Mouse (Mus musculus) hindbrain, embryonic 16.5 days (tissue): ENCODE measurements around the gene Foxp1. TPM values are rescaled to one million over a fixed set of nuclear protein-coding genes. Genes with fewer than 3 reads are reported as not detected.

Experiments
- ATAC-seq: fragments of 200-750 bp; cut with Nextera tagmentation; 2 replicates; pipeline ENCODE4 v1.8.0; 2017; ENCODE audit warnings: moderate TSS enrichment, moderate library complexity
- H3K27ac ChIP-seq: fragments of 300-500 bp; sonication (generic); 2 replicates; pipeline ENCODE4 v1.5.1; 2014; ENCODE audit warnings: low read depth, mild to moderate bottlenecking, control low read depth, low read length, moderate library complexity
- H3K27me3 ChIP-seq: fragments of 300-500 bp; sonication (generic); replicated peaks from 2 replicates; pipeline ENCODE4 v1.6.1; 2014; ENCODE audit warnings: low read length; ENCODE audit not compliant: control insufficient read depth, insufficient read depth
- H3K36me3 ChIP-seq: fragments of 300-500 bp; sonication (generic); 2 replicates; pipeline ENCODE4 v1.6.1; 2014; ENCODE audit warnings: mild to moderate bottlenecking, low read length, moderate library complexity, mixed read lengths; ENCODE audit not compliant: control insufficient read depth, insufficient read depth
- H3K4me1 ChIP-seq: fragments of 300-500 bp; sonication (generic); 2 replicates; pipeline ENCODE4 v1.6.1; 2014; ENCODE audit warnings: low read depth, low read length; ENCODE audit not compliant: control insufficient read depth, insufficient read depth
- H3K4me2 ChIP-seq: fragments of 300-500 bp; sonication (generic); 2 replicates; pipeline ENCODE4 v1.6.1; 2014; ENCODE audit warnings: mild to moderate bottlenecking, low read length, control low read depth, moderate library complexity
- H3K4me3 ChIP-seq: fragments of 300-500 bp; sonication (generic); 2 replicates; pipeline ENCODE4 v1.5.1; 2014; ENCODE audit warnings: mild to moderate bottlenecking, low read length, control low read depth, moderate library complexity
- H3K9ac ChIP-seq: fragments of 300-500 bp; sonication (generic); 2 replicates; pipeline ENCODE4 v1.6.1; 2014; ENCODE audit warnings: low read depth, mild to moderate bottlenecking, control low read depth, low read length, moderate library complexity
- H3K9me3 ChIP-seq: fragments of 300-500 bp; sonication (generic); 2 replicates; pipeline ENCODE4 v1.6.1; 2014; ENCODE audit warnings: mild to moderate bottlenecking, low read length, moderate library complexity; ENCODE audit not compliant: control insufficient read depth
- WGBS: fragments of 180-500 bp; shearing (Covaris S2); extraction: QIAGEN DNeasy Blood & Tissue Kit; methylation state at CpG from one replicate; pipeline ENCODE4 v1.1.7; 2014; 5-methylcytosine and 5-hydroxymethylcytosine counted together
- polyA plus RNA-seq: library from polyadenylated mRNA; unstranded; fragments of >200 nt; fragmentation: Nextera tagmentation; extraction: Ambion mirVana; gene quantifications from 2 replicates; pipeline ENCODE4 v1.2.1, GENCODE M21; 2015

Foxp1 gene
- polyA plus RNA-seq, 1 experiment from 2014 or later, result 47.8 TPM

GRCm38 (mm10) chr6:99204780-99205586, 317.5 kb downstream of the Foxp1 start:
- ATAC-seq, result no peak
- Histone ChIP-seq H3K4me3 (no peak overlapping the region), H3K27ac (no peak overlapping the region), H3K4me1 (peaks cover 21% of the 10 kb centered on the region), H3K9me3 (no peaks in the 10 kb centered on the region), H3K27me3 (peaks cover 2% of the 10 kb centered on the region; the same call in 1 of the 2 replicates), H3K4me2 (no peak overlapping the region), H3K36me3 (no peaks in the 10 kb centered on the region), H3K9ac (no peak overlapping the region)
- WGBS, result 29% methylated on average over 7 of the region's 7 CpGs

- Histone ChIP-seq H3K27me3 (peaks cover 2% of the 10 kb centered on the region; the same call in 1 of the 2 replicates), H3K36me3 (no peaks in the 10 kb centered on the region), H3K4me2 (peak overlapping the region; percentile 36), H3K4me1 (peaks cover 21% of the 10 kb centered on the region), H3K9me3 (no peaks in the 10 kb centered on the region), H3K4me3 (no peak overlapping the region), H3K9ac (no peak overlapping the region), H3K27ac (no peak overlapping the region)
- no peak for ATAC-seq
- 5% methylated on average over 14 of the region's 14 CpGs for WGBS
Measured at GRCm38 (mm10) chr6:99204052-99204779, 318.3 kb downstream of the Foxp1 start.

- WGBS, result 28% methylated on average over 11 of the region's 11 CpGs
Measured at GRCm38 (mm10) chr6:99203231-99203630, 319.3 kb downstream of the Foxp1 start.

GRCm38 (mm10) chr6:99202781-99203180, 319.7 kb downstream of the Foxp1 start:
- WGBS, result 56% methylated on average over 4 of the region's 4 CpGs
- Histone ChIP-seq H3K9me3 (no peaks in the 10 kb centered on the region), H3K36me3 (no peaks in the 10 kb centered on the region), H3K4me3 (no peak overlapping the region), H3K9ac (no peak overlapping the region; the same call in 1 of the 2 replicates), H3K4me1 (peaks cover 21% of the 10 kb centered on the region), H3K4me2 (no peak overlapping the region), H3K27me3 (peaks cover 2% of the 10 kb centered on the region; the same call in 1 of the 2 replicates), H3K27ac (no peak overlapping the region)
- ATAC-seq, result no peak

More at GRCm38 (mm10) chr6:99203231-99203630, 319.3 kb downstream of the Foxp1 start:
- peak overlapping the region; percentile 38 for H3K4me2 ChIP-seq
- no peaks in the 10 kb centered on the region for H3K9me3 ChIP-seq
- H3K36me3 ChIP-seq, result no peaks in the 10 kb centered on the region
- no peak overlapping the region for H3K4me3 ChIP-seq
- H3K9ac ChIP-seq, result no peak overlapping the region; the same call in 1 of the 2 replicates
- 0 out of 2 replicates have a peak overlapping the region, but pooled peaks have one; percentile 44 for H3K27ac ChIP-seq
- peaks cover 21% of the 10 kb centered on the region for H3K4me1 ChIP-seq
- peaks cover 2% of the 10 kb centered on the region; the same call in 1 of the 2 replicates for H3K27me3 ChIP-seq
- ATAC-seq, result no peak

- ATAC-seq, result 0 out of 2 replicates have a peak, but pooled peaks have one; percentile 57
- H3K4me2 ChIP-seq, result no peak overlapping the region
- peaks cover 15% of the 10 kb centered on the region for H3K4me1 ChIP-seq
- H3K9ac ChIP-seq, result no peak overlapping the region
- no peak overlapping the region for H3K27ac ChIP-seq
- H3K9me3 ChIP-seq, result no peaks in the 10 kb centered on the region
- H3K36me3 ChIP-seq, result no peaks in the 10 kb centered on the region
- peaks cover 2% of the 10 kb centered on the region; the same call in 1 of the 2 replicates for H3K27me3 ChIP-seq
- 5% methylated on average over 4 of the region's 4 CpGs for WGBS
- H3K4me3 ChIP-seq, result no peak overlapping the region
Measured at GRCm38 (mm10) chr6:99201271-99201705, 321.2 kb downstream of the Foxp1 start.

- H3K36me3 ChIP-seq, result no peaks in the 10 kb centered on the region
- no peak for ATAC-seq
- H3K9me3 ChIP-seq, result no peaks in the 10 kb centered on the region
- H3K9ac ChIP-seq, result 0 out of 2 replicates have a peak overlapping the region, but pooled peaks have one; percentile 9
- H3K4me3 ChIP-seq, result no peak overlapping the region
- peaks cover 15% of the 10 kb centered on the region for H3K4me1 ChIP-seq
- H3K27ac ChIP-seq, result no peak overlapping the region
- WGBS, result 12% methylated on average over 11 of the region's 11 CpGs
- 0 out of 2 replicates have a peak, but pooled peaks cover 2% of the 10 kb centered on the region for H3K27me3 ChIP-seq
- H3K4me2 ChIP-seq, result peak overlapping the region; percentile 28
Measured at GRCm38 (mm10) chr6:99200656-99201055, 321.9 kb downstream of the Foxp1 start.

- no peak overlapping the region for H3K4me3 ChIP-seq
- peaks cover 13% of the 10 kb centered on the region for H3K4me1 ChIP-seq
- H3K27me3 ChIP-seq, result 0 out of 2 replicates have a peak, but pooled peaks cover 2% of the 10 kb centered on the region
- H3K36me3 ChIP-seq, result no peaks in the 10 kb centered on the region
- 97% methylated on average over 4 of the region's 4 CpGs for WGBS
- no peaks in the 10 kb centered on the region for H3K9me3 ChIP-seq
- H3K27ac ChIP-seq, result no peak overlapping the region
- no peak overlapping the region for H3K9ac ChIP-seq
- no peak overlapping the region for H3K4me2 ChIP-seq
- ATAC-seq, result no peak
Measured at GRCm38 (mm10) chr6:99199277-99199676, 323.2 kb downstream of the Foxp1 start.

- H3K27me3 ChIP-seq, result no peaks in the 10 kb centered on the region
- WGBS, result 60% methylated on average over 8 of the region's 8 CpGs
- ATAC-seq, result no peak
Measured at GRCm38 (mm10) chr6:99193697-99194096, 328.8 kb downstream of the Foxp1 start.

More at GRCm38 (mm10) chr6:99193697-99194096, 328.8 kb downstream of the Foxp1 start:
- Histone ChIP-seq H3K27ac (no peak overlapping the region), H3K4me3 (no peak overlapping the region), H3K36me3 (no peaks in the 10 kb centered on the region), H3K9me3 (no peaks in the 10 kb centered on the region), H3K4me1 (peaks cover 6% of the 10 kb centered on the region), H3K4me2 (no peak overlapping the region), H3K9ac (no peak overlapping the region)
